Mouse (Mus musculus): ENCODE measurements at regions not wholly inside any gene's neighbourhood (a gene's known extent, or its start where the extent isn't known, plus 50 kb on each side); places are given as distances from the start of the nearest gene placed in this dataset.

DNA sequence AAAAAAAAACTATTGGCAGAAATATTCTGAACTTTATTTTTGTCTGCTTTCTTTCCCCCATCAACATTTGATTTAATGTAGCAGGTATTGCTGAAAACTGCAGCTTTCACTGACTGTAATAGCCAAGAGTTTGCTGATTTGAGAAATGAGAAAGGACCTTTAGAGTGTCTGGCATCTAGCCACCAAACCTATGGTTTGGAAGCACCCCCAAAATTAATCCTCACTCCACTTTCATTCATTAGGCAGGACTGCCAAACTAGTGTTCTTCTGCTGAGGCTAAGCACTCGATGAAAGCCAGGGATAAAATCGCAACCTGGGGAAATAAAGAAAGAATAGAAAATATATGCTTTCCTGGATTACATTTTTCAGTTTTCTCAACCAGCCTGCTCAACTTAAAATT, 320.4 kb downstream of the Atp6ap1l start:
- DNase-seq: no peak
- intact Hi-C loops (cut with DNase I): no loop called here

DNA sequence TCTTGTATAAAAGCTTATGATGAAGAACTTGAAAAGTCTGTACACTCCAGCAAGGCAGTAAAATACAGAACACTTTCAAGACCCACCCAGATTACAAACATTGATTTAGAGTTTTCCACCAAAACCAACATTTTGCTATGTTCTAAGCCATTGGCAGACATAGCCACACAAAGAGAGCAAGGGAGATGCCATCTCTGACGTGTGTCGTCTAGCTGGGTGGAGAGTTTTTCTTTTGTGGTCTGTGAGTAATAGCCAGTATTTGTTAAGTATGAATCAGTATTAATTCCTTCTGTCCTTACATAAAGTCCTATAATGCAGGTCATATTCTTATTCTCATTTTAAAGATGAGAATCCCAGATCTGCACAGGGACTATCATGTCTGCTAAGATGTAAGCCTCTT, 329.8 kb downstream of the Atp6ap1l start:
- intact Hi-C loops (cut with DNase I): no loop called here
- no peak for DNase-seq

DNA sequence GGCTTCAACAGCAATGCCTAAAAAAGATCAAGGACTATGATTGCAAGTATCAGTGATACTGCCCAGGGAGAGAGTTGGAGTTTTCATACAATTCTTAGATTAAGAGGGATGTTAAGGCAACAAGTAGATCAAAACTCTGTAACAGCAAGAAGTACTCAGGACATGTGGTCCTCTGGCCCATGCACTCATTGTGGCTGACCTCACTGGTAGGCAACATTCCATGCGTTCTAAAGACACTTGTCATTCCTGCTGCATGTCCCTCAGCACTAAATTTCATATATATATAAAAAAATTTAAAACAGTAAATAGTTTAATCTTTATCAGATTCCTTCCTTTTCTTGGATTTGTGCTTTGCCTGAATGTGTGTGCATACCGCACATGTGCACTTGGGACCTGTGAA, 332.6 kb downstream of the Atp6ap1l start:
- intact Hi-C loops (cut with DNase I): no loop called here
- DNase-seq: no peak

DNA sequence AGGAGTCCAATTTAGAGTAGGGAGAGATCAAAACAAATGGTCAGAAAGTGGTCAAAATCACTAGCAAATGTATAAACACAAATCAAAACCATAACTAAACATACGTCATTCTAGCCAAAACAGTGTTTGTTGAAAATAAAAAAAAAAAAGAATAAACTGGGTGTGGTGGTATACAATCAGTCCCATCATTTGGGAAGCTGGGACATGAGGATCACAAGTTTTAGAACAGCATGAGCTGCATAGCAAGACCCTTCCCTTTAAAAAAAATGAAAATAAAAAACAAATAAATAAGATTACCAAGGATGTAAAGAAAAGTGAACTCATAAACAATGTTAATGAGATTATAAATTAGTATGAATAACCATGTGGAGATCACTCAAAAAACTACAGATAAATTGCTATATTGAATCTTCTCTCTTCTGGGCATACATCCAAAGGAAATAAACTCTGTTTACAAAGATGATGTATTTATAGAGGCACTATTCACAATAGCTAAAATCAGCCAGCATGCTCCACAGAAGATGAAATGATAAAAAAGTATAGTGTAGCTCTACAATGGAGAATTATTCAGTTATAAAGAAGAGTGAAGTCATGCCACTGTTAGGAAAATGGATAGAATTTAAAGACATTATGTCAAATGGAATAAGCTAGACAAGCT, 341.8 kb downstream of the Atp6ap1l start:
- intact Hi-C loops (cut with DNase I): no loop called here
- DNase-seq: no peak

DNA sequence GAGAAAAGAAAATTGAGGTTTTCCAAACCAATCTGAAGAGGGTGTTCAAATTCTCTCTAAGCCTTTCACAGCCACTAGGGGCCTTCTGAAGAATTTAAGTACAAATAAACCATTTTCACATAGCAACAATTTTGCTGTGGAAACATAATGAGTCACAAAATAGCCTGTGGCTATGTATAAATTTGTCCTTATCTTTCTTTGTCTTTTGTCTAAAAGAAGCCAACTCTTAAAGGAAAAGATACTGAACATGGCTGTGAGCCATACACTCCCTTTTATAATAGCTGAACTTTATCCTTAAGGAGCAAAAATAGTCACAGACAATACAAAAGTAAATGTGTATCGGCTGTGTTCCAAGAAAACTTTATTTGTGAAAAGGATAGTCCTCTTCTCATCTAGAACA, 345.1 kb downstream of the Atp6ap1l start:
- intact Hi-C loops (cut with DNase I): no loop called here
- no peak for DNase-seq

DNA sequence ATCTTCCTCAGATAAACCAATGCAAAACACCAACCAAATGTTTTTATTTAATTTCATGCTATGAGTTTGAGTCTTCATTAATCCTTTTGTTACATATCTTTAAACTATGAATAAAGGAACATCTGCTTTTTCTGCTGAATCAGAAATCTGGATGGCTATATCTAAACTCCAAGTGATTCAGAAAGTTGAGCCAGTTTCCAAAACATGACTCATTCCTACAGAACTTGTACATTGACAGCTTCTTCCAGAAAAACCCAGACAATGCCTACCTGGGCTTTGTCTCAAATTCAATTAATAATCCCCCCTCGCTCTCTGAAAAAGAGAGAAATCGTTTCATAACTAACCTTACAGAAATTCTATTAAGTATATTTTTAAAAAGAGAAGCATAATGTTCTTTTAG, 345.7 kb downstream of the Atp6ap1l start:
- intact Hi-C loops (cut with DNase I): no loop called here

DNA sequence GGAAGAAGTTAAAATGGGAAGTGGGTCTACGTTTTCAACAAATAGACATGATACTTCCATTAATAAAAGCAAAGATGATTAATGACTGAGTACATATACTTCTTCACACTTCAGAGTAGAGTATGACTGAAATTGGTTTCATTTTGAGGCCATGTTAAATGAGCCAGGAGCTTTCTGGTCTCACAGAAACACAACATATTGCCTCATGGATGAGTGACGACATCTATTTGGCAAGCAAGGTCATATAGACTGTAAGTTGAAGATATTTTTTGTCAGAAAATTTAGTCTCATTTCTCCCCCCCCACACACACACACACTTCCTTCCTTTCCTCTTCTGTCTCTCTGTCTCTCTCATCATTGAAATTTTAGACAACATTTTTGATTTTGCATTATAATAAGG, 354.0 kb downstream of the Atp6ap1l start:
- intact Hi-C loops (cut with DNase I): no loop called here
- DNase-seq: no peak

More for the DNA sequence above, 345.7 kb downstream of the Atp6ap1l start:
- DNase-seq: no peak

DNA sequence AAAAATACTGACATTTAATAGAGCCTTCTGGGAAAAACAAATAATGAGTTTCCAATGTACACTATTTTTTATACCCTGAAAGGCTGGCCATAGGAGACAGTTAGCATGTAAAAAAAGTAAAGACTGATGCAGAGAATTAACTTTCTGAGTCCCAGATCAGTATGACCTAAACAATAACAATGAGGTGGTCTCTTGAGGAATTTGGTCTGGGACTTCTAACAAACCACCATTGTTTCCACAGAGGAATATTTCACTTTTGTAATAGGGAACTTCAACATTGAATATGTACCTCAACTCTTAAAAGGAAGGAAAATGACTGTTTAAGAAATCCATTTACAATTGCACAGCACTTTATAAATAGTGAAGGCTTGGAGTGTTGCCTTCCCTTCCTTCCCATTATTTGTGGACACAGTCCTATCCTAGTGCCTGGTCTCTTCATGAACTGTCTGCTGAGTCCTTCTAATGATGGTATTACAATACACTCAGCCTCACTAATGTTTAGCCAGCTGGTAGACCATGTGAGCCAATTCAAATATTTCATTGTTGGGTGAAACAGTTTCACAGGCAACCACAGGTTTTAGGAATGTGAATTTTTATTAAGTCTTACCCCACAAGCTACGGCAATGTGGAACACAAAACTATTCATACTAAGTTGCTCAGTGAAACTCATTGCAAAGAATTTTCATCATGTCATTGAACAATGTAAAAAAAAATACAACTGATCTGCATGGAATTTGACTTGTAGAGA, 358.7 kb downstream of the Atp6ap1l start:
- DNase-seq: no peak
- intact Hi-C loops (cut with DNase I): no loop called here

DNA sequence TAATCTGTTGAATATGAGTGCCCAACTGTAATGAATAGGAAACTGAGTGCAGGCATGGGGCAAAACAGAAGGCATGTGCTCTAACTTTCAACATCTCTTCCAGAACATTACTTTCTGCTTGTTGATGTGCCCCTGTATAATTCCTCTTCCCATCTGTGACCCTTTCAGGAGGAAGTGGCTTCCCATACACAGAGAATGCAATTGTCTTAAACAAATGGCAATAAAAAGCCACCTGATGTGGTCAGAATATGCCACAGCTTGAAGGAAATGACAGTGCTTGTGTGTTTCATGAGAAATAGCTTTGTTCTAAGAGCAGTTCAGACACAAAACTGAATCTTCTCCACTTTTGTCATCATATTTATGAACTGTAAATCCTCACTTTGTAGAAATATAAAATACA, 359.3 kb downstream of the Atp6ap1l start:
- intact Hi-C loops (cut with DNase I): no loop called here
- DNase-seq: no peak

DNA sequence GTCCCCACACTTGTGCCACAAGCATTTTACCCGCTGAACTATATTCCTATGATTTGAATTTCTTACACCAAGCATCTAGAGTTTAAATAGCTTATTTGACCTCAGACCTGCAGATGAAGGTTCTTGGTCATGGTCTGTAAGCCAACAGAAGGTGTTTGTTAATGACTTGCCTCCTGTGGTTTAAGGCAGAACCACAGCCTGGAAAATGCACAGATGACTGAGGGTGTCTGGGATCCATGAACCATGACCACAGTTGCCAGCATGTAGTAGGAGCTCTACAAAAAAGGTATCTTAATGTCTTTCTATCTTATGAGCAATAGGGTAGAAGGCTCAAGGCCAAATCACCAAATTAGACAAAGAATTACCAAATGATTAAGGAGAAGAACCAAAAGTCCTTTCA, 367.6 kb downstream of the Atp6ap1l start:
- DNase-seq: no peak

DNA sequence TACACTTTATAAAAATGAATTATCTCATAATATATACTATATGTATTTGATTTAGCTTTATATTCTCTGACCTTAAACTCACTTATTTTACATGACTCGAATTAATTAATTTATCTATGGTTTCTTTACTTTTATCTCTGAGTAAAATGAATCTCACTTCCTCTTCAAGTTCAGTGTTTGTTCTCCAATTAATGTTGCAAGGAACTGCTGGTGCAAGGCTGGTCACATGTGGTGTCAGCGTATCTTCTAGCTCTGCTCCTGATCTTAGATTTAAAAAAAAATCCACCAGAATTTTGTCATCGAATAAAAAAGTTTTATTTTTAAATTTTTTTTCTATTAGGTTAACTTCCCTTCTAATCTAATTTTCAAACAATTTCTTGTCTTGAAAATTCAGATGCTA, 378.2 kb downstream of the Atp6ap1l start:
- DNase-seq: no peak
- intact Hi-C loops (cut with DNase I): no loop called here

More for the DNA sequence above, 367.6 kb downstream of the Atp6ap1l start:
- intact Hi-C loops (cut with DNase I): no loop called here

DNA sequence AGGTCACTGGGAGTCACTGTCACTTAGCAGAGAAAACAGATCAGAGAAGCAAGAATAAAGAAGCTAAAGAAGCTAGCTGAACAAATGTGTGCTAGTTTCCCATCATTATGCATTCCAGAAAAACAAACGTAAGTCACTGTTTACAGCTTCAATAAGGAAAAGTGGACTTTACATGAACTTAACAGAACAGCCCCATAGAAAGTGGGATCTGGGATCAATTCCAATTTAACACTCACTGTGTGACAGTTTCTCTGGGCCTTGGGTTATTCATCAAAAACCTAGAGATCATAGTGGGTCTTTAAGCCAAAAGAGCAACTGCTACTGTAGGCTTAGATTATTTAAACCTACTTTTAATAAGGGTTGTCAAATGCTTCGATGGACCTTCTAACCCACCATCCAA, 379.4 kb downstream of the Atp6ap1l start:
- intact Hi-C loops (cut with DNase I): no loop called here
- DNase-seq: no peak

DNA sequence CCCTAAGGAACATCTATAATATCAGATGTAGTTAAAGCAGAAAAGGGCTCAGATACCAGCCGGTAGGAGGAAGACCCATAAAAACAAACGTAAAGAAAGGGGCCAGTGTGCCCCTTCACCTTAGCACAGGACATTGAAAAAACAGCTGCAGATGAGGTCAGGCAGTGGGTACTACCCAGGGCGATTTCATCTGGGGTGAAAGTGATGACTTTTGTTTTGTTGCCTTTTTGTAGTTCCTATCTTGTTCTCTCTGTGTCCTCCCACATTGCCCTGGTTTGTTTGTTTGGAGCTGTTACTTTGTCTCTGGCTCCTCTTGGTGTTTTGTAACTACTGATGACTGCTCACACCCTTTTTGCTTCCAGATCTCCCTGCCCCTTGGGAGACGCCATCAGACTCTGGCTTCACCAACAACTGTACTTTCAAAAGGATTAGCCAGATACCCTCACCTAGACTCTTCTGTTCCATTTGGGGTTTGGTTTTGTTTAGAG, 383.4 kb downstream of the Atp6ap1l start:
- intact Hi-C loops (cut with DNase I): no loop called here
- DNase-seq: no peak

DNA sequence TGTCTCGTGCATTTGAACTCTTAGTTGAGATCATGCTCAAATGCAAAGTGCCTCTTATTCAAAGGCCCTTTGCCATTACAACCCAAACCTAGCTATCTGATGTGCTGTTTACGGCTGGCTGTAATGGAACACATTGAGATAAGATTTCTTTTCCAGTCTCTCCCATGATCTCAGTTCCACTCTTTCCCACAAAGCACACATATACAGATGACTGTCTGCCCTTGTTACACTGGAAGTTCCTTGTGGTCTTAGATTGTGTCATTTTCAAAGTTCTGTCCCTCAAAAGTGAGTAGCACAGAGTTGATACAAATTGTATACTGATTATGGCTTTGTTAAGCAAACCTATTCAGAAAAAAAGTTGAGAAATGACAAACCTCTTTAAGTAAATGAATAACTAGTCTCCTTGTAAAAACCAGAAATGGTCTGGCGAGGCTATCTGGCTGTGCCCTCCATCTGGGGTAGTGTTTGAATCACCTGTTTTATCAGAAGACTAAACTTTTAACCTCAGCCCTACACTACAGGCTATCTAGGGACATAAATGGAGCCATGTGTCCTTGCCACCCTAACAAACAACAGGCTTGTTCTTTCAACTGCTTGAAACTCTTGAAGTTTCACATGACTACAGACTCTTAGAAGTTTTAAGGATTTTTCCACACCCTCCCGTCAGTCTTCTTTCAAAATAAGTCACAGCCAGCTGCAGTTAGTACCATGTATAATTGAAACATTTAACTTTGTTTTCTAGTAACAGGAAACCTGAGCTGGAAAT, 384.0 kb downstream of the Atp6ap1l start:
- intact Hi-C loops (cut with DNase I): no loop called here

DNA sequence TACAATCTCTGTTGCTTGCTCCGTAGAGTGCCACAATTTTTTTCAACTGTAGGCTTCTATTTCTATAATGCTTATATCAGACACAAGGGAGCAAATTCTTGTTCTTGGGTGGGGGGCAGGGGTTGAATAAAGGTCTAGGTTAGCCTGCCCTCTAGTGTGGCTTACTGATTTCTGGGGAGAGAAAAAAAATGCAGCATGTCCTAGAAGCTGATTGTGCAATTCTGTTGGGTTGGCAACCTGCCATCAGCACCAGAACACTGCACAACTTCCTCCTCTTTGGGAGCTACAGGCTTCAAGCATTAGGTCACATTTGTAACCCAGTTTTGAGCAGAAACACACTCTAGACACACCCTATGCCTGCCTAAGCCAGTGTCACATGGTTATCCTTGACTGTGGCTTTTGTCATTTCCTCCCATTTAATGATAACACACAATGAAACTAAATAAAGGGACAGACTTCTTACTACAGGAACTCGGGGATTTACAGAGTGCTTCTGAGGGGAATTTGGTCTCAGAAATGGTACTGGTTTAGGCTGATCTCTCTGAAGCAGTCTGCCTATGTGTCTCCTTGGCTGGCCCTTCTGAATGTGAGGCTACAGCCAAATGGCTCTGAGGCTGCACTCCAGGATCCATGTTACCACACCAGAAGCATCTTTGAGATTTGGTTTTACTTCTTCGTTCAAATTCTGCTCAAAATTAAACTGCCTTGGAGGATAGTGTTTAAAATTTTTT, 389.2 kb downstream of the Atp6ap1l start:
- intact Hi-C loops (cut with DNase I): loop anchor here (10.0 kb wide), 1 partner anchor 411 kb away; no protein-coding TSS in a partner anchor

More for the DNA sequence above, 384.0 kb downstream of the Atp6ap1l start:
- DNase-seq: no peak

DNA sequence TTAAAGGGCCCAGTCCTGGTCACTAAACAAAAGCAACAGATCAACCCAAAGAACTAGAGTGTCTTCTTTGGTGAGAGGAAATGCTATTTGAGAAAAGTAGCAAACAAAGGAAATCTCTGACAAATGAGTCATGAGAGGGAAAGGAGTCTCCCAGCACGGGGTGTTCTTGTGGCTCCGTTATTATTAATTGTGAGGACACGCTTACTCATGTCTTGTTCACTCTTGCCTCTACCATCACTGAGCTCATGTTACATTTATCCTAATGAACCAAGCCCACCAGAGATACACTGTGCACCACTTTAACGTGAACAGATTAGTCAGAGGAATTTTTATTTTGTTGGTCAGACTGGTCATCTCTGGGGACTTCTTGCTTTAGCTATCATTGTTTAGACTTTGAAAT, 391.3 kb downstream of the Atp6ap1l start:
- DNase-seq: no peak
- intact Hi-C loops (cut with DNase I): loop anchor here (10.0 kb wide), 1 partner anchor 409 kb away; no protein-coding TSS in a partner anchor

More for the DNA sequence above, 389.2 kb downstream of the Atp6ap1l start:
- peak; percentile 66 for DNase-seq

DNA sequence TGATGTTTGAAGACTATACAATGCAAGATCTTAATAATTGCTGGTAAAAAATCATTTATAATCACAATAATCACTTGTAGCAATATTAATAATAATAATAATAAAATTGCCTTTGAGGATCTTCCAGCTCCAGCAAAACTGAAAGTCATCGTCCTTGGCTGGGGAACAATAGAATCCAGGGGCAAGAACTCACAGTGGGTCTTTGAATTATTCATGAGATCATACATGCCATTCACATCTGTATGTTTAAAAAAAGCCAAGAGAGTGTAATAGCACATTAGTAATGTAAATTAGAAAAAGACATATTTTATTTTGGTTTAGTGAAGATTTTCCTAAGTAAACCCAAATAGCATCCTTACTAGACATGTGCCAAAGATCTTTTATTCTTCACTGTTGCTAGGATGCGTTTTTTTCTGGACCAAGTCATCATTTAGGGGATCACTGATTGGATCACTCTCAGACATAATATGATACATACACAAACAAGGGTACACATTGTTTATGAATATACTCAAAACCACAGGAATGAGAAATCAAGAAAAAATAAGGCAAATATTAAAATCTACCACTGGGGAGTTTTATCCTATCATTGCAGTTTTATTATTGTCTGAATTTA, 392.3 kb downstream of the Atp6ap1l start:
- no peak for DNase-seq
- intact Hi-C loops (cut with DNase I): loop anchor here (10.0 kb wide), 1 partner anchor 408 kb away; no protein-coding TSS in a partner anchor

DNA sequence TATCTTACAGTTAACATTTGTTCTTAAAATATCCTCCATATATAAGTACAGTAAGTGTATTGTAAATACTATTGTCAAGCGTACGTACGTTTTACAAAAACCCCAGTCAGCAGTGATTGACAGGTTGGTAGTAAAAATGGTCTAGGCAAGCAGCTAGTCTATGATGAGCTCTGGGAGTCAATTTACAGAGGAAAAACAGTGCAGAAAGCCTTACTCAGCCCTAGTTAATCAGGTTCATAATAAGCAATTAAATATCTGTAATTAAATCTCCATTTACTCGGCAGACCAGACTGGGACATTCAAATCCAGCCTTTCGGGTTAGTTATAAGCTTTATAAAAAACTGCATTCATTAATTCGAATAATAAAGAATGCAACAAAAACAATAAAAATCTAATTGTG, 394.7 kb downstream of the Atp6ap1l start:
- intact Hi-C loops (cut with DNase I): loop anchor here (10.0 kb wide), 1 partner anchor 406 kb away; no protein-coding TSS in a partner anchor

DNA sequence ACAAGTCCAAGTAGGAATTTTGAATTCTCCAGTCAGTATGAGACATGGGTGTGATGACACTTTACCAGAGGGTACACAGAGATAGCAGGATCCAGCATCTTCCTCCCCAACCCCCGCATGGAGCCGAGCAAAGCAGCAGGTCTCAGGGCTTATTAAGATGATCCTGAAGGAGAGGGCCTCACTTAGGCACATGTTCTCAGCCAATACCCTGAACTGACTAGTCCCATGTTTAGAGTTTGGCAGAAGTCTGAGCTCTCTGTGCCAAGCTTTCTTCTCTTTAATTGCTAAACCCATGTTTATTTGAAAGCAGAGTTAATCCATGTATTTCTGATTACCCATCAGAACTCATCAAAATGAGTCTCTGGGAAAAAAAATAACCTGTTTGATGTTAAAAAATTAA, 402.0 kb downstream of the Atp6ap1l start:
- intact Hi-C loops (cut with DNase I): no loop called here
- no peak for DNase-seq

More for the DNA sequence above, 394.7 kb downstream of the Atp6ap1l start:
- DNase-seq: no peak

DNA sequence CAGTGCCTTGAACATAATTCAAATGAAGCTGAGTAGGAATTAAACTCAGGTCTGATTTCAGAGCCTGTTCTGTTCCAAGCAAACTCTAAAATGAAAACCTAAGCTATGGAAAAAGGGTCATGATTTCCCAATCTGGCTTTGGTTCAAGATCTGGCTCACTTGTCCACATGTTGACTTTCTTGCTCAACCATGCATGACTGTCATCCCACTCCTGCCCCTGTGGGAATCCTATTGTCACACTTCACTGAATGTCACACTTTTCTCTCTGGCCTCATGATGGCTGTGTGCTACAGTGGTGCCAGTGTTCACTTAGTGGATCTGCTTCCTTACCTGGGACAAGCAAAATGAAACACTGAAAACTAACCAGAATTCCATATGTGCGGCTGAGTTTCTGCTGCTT, 403.0 kb downstream of the Atp6ap1l start:
- peak; percentile 50 for DNase-seq
- intact Hi-C loops (cut with DNase I): no loop called here
